Mouse (Mus musculus) testis, adult 2 months (tissue): ENCODE results near the gene Iqsec3. TPM values are rescaled to one million over a fixed set of nuclear protein-coding genes. Genes with fewer than 3 reads are reported as not detected.

ENCODE experiments used
- H3K27ac ChIP-seq: fragments of 200-500 bp; 2 replicates; pipeline ENCODE4 v1.5.1; 2012; ENCODE audit warnings: low read depth, low read length; ENCODE audit not compliant: control insufficient read depth, insufficient read depth
- H3K27me3 ChIP-seq: fragments of 200-500 bp; 2 replicates; pipeline ENCODE4 v1.6.1; 2012; ENCODE audit warnings: mild to moderate bottlenecking, low read length, moderate library complexity; ENCODE audit not compliant: control insufficient read depth, insufficient read depth
- H3K36me3 ChIP-seq: fragments of 200-500 bp; 2 replicates; pipeline ENCODE4 v1.6.1; 2012; ENCODE audit warnings: mild to moderate bottlenecking, low read length; ENCODE audit not compliant: control insufficient read depth, insufficient read depth
- H3K4me1 ChIP-seq: fragments of 200-500 bp; 2 replicates; pipeline ENCODE4 v1.6.1; 2012; ENCODE audit warnings: low read length; ENCODE audit not compliant: control insufficient read depth, insufficient read depth
- H3K4me3 ChIP-seq: fragments of 200-500 bp; 2 replicates; pipeline ENCODE4 v1.5.1; 2012; ENCODE audit warnings: low read depth, mild to moderate bottlenecking, low read length, moderate library complexity, mixed read lengths; ENCODE audit not compliant: control insufficient read depth
- CTCF ChIP-seq: fragments of 200-500 bp; IDR thresholded peaks from 2 replicates; pipeline ENCODE4 v1.5.1; 2012; ENCODE audit warnings: low read depth, mild to moderate bottlenecking, inconsistent platforms, low read length, moderate library complexity; ENCODE audit not compliant: control insufficient read depth, insufficient read depth, insufficient replicate concordance
- POLR2A ChIP-seq: fragments of 200-500 bp; IDR thresholded peaks from 2 replicates; pipeline ENCODE4 v1.6.1; 2012; ENCODE audit warnings: low read depth, mild to moderate bottlenecking, inconsistent platforms, low read length, moderate library complexity; ENCODE audit not compliant: control insufficient read depth
- polyA plus RNA-seq: library from polyadenylated mRNA; depleted of rRNA; stranded (reverse); fragments of >200 nt; gene quantifications from 2 replicates; pipeline ENCODE4 v1.2.3, GENCODE M21; 2012

Gene Iqsec3
- polyA plus RNA-seq, 1 experiment: 0.26 TPM

DNA sequence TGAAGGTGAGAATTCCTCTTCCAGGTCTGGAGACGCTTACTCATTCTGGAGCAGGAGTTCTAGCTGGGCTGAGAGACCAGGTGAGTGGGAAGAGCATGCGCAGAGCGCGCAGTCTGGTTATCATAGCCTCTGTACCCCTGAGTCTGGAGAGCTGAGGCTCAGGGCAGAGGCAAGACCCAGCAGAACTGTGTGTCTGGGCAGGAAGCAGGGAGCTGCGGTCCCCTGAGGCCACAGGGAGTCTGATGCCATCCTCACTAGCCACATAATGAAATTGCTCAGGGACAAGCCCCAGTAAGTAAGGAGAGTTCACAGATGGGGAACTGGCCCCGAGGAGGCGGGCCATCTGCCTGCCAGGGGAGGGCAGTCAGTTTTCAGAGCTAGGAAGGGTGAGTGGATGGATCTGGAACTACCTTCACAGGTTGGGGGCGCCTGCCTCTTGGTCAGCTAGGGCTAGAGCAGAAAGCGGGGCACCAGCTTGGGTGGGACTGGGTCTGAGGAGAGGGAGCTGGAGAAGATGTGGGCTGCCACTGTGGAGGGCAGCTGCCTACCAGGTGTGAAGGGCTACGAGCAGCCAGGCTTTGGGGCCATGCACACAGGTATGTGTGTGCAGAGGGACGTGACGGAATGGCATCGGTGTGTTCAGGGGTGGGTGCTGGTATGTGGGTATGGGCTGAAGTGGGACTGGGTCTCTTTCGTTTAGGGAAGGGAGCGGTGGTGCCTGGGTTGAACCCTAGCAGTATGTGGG is 130.3 kb downstream of the Iqsec3 start, which contains the start of gene Slc6a12:
TSS of gene Slc6a12 (plus strand) at position 51 of the 745 bp plus-strand sequence.
- no peaks in the 10 kb centered on the region for H3K27me3 ChIP-seq
- TF ChIP-seq CTCF (no peak), POLR2A (no peak)
- no peak within 1 kb of the TSS for H3K4me3 ChIP-seq
- no peaks in the 10 kb centered on the region for H3K36me3 ChIP-seq
- H3K4me1 ChIP-seq: peaks cover 2% of the 10 kb centered on the region
- no peak within 1 kb of the TSS for H3K27ac ChIP-seq

GRCm38 (mm10) chr6:121341650-121342049 is 131.8 kb downstream of the Iqsec3 start:
- no peak overlapping the region for H3K4me3 ChIP-seq
- TF ChIP-seq CTCF (no peak), POLR2A (no peak)

GRCm38 (mm10) chr6:121338519-121338896 is 135.0 kb downstream of the Iqsec3 start:
- Histone ChIP-seq H3K36me3 (no peaks in the 10 kb centered on the region), H3K27me3 (no peaks in the 10 kb centered on the region), H3K4me3 (no peak overlapping the region), H3K27ac (no peak overlapping the region), H3K4me1 (no peaks in the 10 kb centered on the region; the same call in 1 of the 2 replicates)
- TF ChIP-seq CTCF (no peak), POLR2A (no peak)

More at GRCm38 (mm10) chr6:121341650-121342049, 131.8 kb downstream of the Iqsec3 start:
- no peaks in the 10 kb centered on the region for H3K27me3 ChIP-seq
- no peak overlapping the region for H3K27ac ChIP-seq
- H3K4me1 ChIP-seq: peaks cover 2% of the 10 kb centered on the region
- H3K36me3 ChIP-seq: no peaks in the 10 kb centered on the region

DNA sequence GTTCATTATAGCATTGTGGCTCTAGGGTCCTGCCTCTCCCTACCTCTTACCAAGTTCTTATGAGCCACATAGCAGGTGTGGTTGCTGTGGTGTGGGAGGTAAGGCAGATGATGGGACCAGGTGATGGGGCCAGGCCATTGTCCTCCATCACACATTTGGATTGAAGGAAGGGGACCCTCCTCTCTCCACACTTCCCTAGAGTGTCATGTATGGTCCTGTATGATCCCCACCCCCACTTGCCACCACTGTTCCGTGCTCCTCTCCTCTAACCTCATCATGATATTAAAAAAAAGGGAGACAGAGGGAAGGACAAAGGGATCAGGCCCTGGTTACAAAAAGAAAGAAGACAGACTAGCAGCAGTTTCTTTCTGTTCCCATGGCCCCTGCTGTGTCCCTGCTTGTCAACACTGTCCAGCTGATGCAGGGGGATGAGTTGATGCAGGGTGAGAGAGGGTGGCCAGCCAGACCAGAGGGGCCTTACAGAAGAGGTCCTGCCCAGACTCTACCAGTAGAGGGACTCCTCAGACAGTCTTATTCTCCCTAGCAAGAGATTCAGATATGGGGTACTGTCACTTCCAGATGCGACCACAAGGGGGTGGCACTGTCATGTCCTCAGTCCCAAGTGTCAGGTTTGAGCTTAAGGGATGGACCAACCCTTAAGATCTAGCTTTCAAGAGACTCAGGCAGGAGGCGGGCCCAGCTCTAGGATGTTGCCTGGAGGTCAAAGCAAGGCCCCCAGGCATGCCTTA is 135.5 kb downstream of the Iqsec3 start:
- no peaks in the 10 kb centered on the region for H3K36me3 ChIP-seq

GRCm38 (mm10) chr6:121337229-121337628 is 136.2 kb downstream of the Iqsec3 start:
- no peak for TF ChIP-seq CTCF
- no peak for TF ChIP-seq POLR2A
- H3K36me3 ChIP-seq: no peaks in the 10 kb centered on the region
- no peak overlapping the region for H3K27ac ChIP-seq
- H3K27me3 ChIP-seq: no peaks in the 10 kb centered on the region
- H3K4me1 ChIP-seq: no peaks in the 10 kb centered on the region
- H3K4me3 ChIP-seq: no peak overlapping the region

More for the DNA sequence above, 135.5 kb downstream of the Iqsec3 start:
- Histone ChIP-seq H3K27me3 (no peaks in the 10 kb centered on the region), H3K27ac (no peak overlapping the region), H3K4me3 (no peak overlapping the region), H3K4me1 (no peaks in the 10 kb centered on the region)
- TF ChIP-seq POLR2A: no peak
- peak; percentile 62; the same call in 1 of the 2 replicates for TF ChIP-seq CTCF

GRCm38 (mm10) chr6:121336558-121336957 is 136.9 kb downstream of the Iqsec3 start:
- H3K27me3 ChIP-seq: no peaks in the 10 kb centered on the region
- TF ChIP-seq POLR2A: no peak
- TF ChIP-seq CTCF: no peak
- no peak overlapping the region for H3K4me3 ChIP-seq
- no peaks in the 10 kb centered on the region for H3K36me3 ChIP-seq
- H3K4me1 ChIP-seq: no peaks in the 10 kb centered on the region
- no peak overlapping the region for H3K27ac ChIP-seq

DNA sequence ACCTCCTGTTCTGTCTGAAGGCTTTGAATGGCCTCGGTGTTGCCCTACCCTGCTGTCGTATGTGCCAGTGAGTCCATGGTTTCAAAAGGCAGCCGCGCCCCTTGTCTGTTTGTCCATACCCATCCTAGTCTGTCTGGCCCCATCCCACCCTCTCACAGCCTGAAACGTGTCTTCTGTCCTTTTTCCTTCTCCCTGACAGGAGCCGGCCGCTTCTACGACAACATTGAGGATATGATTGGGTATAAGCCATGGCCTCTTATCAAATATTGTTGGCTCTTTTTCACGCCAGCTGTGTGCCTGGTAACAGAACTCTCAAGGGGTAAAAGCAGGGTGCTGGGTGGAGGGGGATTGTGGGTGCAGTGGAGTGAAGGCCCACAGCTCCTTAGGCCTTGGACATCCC is 137.6 kb downstream of the Iqsec3 start:
- no peaks in the 10 kb centered on the region for H3K4me1 ChIP-seq
- H3K27ac ChIP-seq: no peak overlapping the region

More for the DNA sequence above, 137.6 kb downstream of the Iqsec3 start:
- H3K4me3 ChIP-seq: no peak overlapping the region
- H3K36me3 ChIP-seq: no peaks in the 10 kb centered on the region
- no peaks in the 10 kb centered on the region for H3K27me3 ChIP-seq
- no peak for TF ChIP-seq POLR2A
- no peak for TF ChIP-seq CTCF
